Mouse (Mus musculus) left cerebral cortex, adult 11 months (tissue): Measurements from ENCODE around the gene Fgf10.

ENCODE experiments used
- DNase-seq: peaks from one replicate; pipeline ENCODE4 v3.0.0; 2022; ENCODE audit warnings: low spot score

Gene Fgf10

GRCm38 (mm10) chr13:118669491-118669890 lies at the start of gene Fgf10:
TSS of gene Fgf10 (plus strand) at chr13:118669791.
- no peak for DNase-seq

GRCm38 (mm10) chr13:118629661-118630428 lies 39.7 kb upstream of the Fgf10 start:
- no peak for DNase-seq

GRCm38 (mm10) chr13:118631500-118631899 lies 38.1 kb upstream of the Fgf10 start:
- no peak for DNase-seq

- no peak for DNase-seq
These were observed 33.5 kb upstream of the Fgf10 start for GRCm38 (mm10) chr13:118636047-118636446.

- DNase-seq = no peak
These were observed 27.0 kb upstream of the Fgf10 start for GRCm38 (mm10) chr13:118642585-118642984.

- no peak for DNase-seq
These were observed 26.5 kb upstream of the Fgf10 start for GRCm38 (mm10) chr13:118643138-118643537.

- no peak for DNase-seq
These were observed 12.6 kb upstream of the Fgf10 start for GRCm38 (mm10) chr13:118656991-118657390.

- DNase-seq = no peak
These were observed 11.6 kb upstream of the Fgf10 start for GRCm38 (mm10) chr13:118658031-118658430.

- no peak for DNase-seq
These were observed 10.8 kb upstream of the Fgf10 start for GRCm38 (mm10) chr13:118658608-118659326.

- no peak for DNase-seq
These were observed 7.9 kb upstream of the Fgf10 start for GRCm38 (mm10) chr13:118661664-118662063.

- no peak for DNase-seq
These were observed 4.7 kb upstream of the Fgf10 start for GRCm38 (mm10) chr13:118664901-118665300.

GRCm38 (mm10) chr13:118679228-118679627 lies 9.6 kb downstream of the Fgf10 start:
- DNase-seq = no peak

GRCm38 (mm10) chr13:118693049-118693448 lies 23.5 kb downstream of the Fgf10 start:
- no peak for DNase-seq

GRCm38 (mm10) chr13:118695103-118695502 lies 25.5 kb downstream of the Fgf10 start:
- DNase-seq = no peak

GRCm38 (mm10) chr13:118703727-118704126 lies 34.1 kb downstream of the Fgf10 start:
- DNase-seq = no peak

- DNase-seq = no peak
These were observed 36.1 kb downstream of the Fgf10 start for GRCm38 (mm10) chr13:118705716-118706115.

GRCm38 (mm10) chr13:118709912-118710311 lies 40.3 kb downstream of the Fgf10 start:
- no peak for DNase-seq

GRCm38 (mm10) chr13:118713626-118714150 lies 44.1 kb downstream of the Fgf10 start:
- no peak for DNase-seq

GRCm38 (mm10) chr13:118714284-118715065 lies 44.9 kb downstream of the Fgf10 start:
- DNase-seq = no peak

- DNase-seq = no peak
These were observed 45.8 kb downstream of the Fgf10 start for GRCm38 (mm10) chr13:118715066-118716018.

GRCm38 (mm10) chr13:118716265-118716664 lies 46.7 kb downstream of the Fgf10 start:
- DNase-seq = no peak
